Mouse (Mus musculus): ENCODE results near the gene Fam71b. TPM values are rescaled to one million over a fixed set of nuclear protein-coding genes. Genes with fewer than 3 reads are reported as not detected.
A peak's percentile ranks its signal among the peaks of the same experiment; 100 is the strongest.

Gene Fam71b
- polyA plus RNA-seq, 1 experiment, result 1.2 TPM

- Histone ChIP-seq H3K4me3 (ENCODE audit: extremely low read depth, insufficient read depth, insufficient read length) (no peak overlapping the region), H3K27me3 (ENCODE audit: control insufficient read depth, insufficient read depth, low read length) (no peaks in the 10 kb centered on the region), H3K27ac (ENCODE audit: insufficient read depth, low read length) (no peak overlapping the region), H3K36me3 (ENCODE audit: control insufficient read depth, insufficient read depth, low read length) (peaks cover 3% of the 10 kb centered on the region; the same call in 1 of the 2 replicates), H3K4me1 (ENCODE audit: control insufficient read depth, insufficient read depth, insufficient read length) (peaks cover 12% of the 10 kb centered on the region; the same call in 1 of the 2 replicates)
- DNase-seq (ENCODE audit: low read depth in 1 of 2, low spot score in 2 of 2), result no peak
- TF ChIP-seq CTCF (IDR thresholded peaks at IDR 0.05; ENCODE audit: extremely low read depth, insufficient read depth, insufficient read length, insufficient replicate concordance) (no peak), POLR2A (IDR thresholded peaks at IDR 0.05; ENCODE audit: low read depth, low read length) (no peak)
- WGBS, result 51% methylated on average over 6 of the region's 6 CpGs
Measured at GRCm38 (mm10) chr11:46446150-46446549, 49.8 kb downstream of the Fam71b start.

- peaks cover 1% of the 10 kb centered on the region; the same call in 1 of the 2 replicates for H3K36me3 ChIP-seq (ENCODE audit: control insufficient read depth, insufficient read depth, low read length)
- peak in 1 of 2 experiments; percentile 52 for DNase-seq (ENCODE audit: low read depth in 1 of 2, low spot score in 2 of 2)
- H3K27me3 ChIP-seq (ENCODE audit: control insufficient read depth, insufficient read depth, low read length), result no peaks in the 10 kb centered on the region
- 9% methylated on average over 13 of the region's 13 CpGs for WGBS
- peak overlapping the region; percentile 74 for H3K27ac ChIP-seq (ENCODE audit: insufficient read depth, low read length)
- TF ChIP-seq CTCF (IDR thresholded peaks at IDR 0.05; ENCODE audit: extremely low read depth, insufficient read depth, insufficient read length, insufficient replicate concordance) (no peak), POLR2A (IDR thresholded peaks at IDR 0.05; ENCODE audit: low read depth, low read length) (no peak; the same call in 1 of the 2 replicates)
- peaks cover 12% of the 10 kb centered on the region; the same call in 1 of the 2 replicates for H3K4me1 ChIP-seq (ENCODE audit: control insufficient read depth, insufficient read depth, insufficient read length)
- H3K4me3 ChIP-seq (ENCODE audit: extremely low read depth, insufficient read depth, insufficient read length), result peak overlapping the region; percentile 28; the same call in 1 of the 2 replicates
Measured at GRCm38 (mm10) chr11:46447644-46448484, 51.5 kb downstream of the Fam71b start.

DNA sequence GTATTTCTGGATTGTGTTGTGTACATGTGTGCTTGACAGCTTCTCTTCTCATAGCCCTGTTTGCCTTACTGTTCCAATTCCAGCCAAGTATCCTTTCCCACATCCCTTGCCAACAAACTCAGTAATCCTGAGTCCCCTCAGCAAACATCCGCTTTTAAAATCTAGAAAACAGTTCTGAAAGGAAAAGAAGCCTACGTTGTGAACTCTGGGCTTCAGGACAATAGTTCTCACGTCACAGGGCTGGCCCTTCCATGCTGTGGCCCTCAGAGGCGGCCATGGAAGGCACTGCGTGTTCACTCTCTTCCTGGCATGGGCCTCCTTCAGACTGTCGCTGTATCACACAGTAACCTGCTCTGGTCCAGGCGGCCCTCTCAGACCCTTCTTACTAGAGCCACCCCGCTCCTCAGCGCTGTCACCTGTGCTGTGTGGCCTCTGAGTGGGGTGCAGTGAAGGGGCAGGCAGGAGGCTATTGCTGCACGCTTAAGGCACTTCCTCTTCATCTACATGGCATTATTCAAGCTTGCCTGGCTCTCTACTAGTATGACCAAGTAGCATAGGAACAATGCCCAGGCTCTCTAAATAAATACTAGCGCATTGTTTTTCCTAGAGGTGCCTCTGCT is 53.2 kb downstream of the Fam71b start:
- TF ChIP-seq CTCF (IDR thresholded peaks at IDR 0.05; ENCODE audit: extremely low read depth, insufficient read depth, insufficient read length, insufficient replicate concordance) (no peak), POLR2A (IDR thresholded peaks at IDR 0.05; ENCODE audit: low read depth, low read length) (no peak)
- Histone ChIP-seq H3K27me3 (ENCODE audit: control insufficient read depth, insufficient read depth, low read length) (no peaks in the 10 kb centered on the region), H3K36me3 (ENCODE audit: control insufficient read depth, insufficient read depth, low read length) (no peaks in the 10 kb centered on the region), H3K4me3 (ENCODE audit: extremely low read depth, insufficient read depth, insufficient read length) (no peak overlapping the region), H3K27ac (ENCODE audit: insufficient read depth, low read length) (no peak overlapping the region), H3K4me1 (ENCODE audit: control insufficient read depth, insufficient read depth, insufficient read length) (peaks cover 14% of the 10 kb centered on the region; the same call in 1 of the 2 replicates)
- no peak for DNase-seq (ENCODE audit: low read depth in 1 of 2, low spot score in 2 of 2)
- 56% methylated on average over 11 of the region's 11 CpGs for WGBS

DNA sequence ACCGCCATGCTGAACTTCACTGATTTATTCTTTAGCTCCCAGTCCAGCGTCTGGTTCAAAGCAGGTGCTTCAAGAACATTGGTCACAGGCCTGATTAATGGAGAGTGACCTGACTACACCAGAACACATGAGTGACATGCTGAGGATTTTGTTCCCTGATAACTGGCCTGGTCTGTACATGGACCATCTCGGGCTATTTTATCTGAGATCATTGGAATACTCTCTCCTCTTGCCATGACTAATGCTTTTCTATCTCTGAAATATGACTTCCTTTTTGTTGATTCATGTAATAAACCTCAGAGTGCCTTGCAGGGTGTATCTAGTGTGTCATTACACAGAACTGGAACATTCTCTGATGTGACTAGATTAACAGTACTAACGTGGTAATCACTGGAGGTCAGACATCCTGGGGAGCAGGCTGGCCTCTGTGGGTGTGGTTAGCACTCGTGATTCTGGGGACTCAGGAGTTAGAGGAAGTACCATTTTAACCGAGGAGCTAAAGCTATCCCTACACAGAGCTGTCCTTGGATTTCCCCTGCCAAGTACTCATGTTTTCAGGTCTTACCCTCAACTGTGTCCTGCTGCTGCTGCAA is 58.2 kb downstream of the Fam71b start, which contains the start of gene Havcr2:
Gene Havcr2 (plus strand): TSS at position 483 of the 593 bp plus-strand sequence.
- no peak for DNase-seq (ENCODE audit: low read depth in 1 of 2, low spot score in 2 of 2)
- WGBS, result 41% methylated on average over 6 of the region's 6 CpGs
- H3K27ac ChIP-seq (ENCODE audit: insufficient read depth, low read length), result no peak within 1 kb of the TSS
- no peaks in the 10 kb centered on the region for H3K27me3 ChIP-seq (ENCODE audit: control insufficient read depth, insufficient read depth, low read length)
- no peak for TF ChIP-seq POLR2A (IDR thresholded peaks at IDR 0.05; ENCODE audit: low read depth, low read length)
- TF ChIP-seq CTCF (IDR thresholded peaks at IDR 0.05; ENCODE audit: extremely low read depth, insufficient read depth, insufficient read length, insufficient replicate concordance), result no peak
- H3K36me3 ChIP-seq (ENCODE audit: control insufficient read depth, insufficient read depth, low read length), result no peaks in the 10 kb centered on the region
- peaks cover 7% of the 10 kb centered on the region; the same call in 1 of the 2 replicates for H3K4me1 ChIP-seq (ENCODE audit: control insufficient read depth, insufficient read depth, insufficient read length)
- H3K4me3 ChIP-seq (ENCODE audit: extremely low read depth, insufficient read depth, insufficient read length), result no peak within 1 kb of the TSS

Other genes starting within 250 kb of the Fam71b start
- gene Nipal4, start 230.1 kb upstream of the Fam71b start, polyA plus RNA-seq (2012; rRNA removed), result 0.57 and 0.90 TPM in 2 replicates
- not detected in 2 replicates for gene Fndc9, start 161.0 kb upstream of the Fam71b start, polyA plus RNA-seq (2012; rRNA removed)
- gene Cyfip2, start 83.7 kb upstream of the Fam71b start, polyA plus RNA-seq (2012; rRNA removed), result 41.4 and 43.1 TPM in 2 replicates
- 9.8 and 11.5 TPM in 2 replicates for gene Itk, start 7.0 kb upstream of the Fam71b start, polyA plus RNA-seq (2012; rRNA removed)
- gene Med7, start 40.4 kb downstream of the Fam71b start, polyA plus RNA-seq (2012; rRNA removed), result 14.7 and 21.0 TPM in 2 replicates
- 2.5 and 3.2 TPM in 2 replicates for gene Havcr2, start 58.4 kb downstream of the Fam71b start, polyA plus RNA-seq (2012; rRNA removed)
- not detected in 2 replicates for gene Gm12169, start 127.7 kb downstream of the Fam71b start, polyA plus RNA-seq (2012; rRNA removed)
- gene BC053393, start 175.0 kb downstream of the Fam71b start, polyA plus RNA-seq (2012; rRNA removed), result not detected in 2 replicates
- gene Dppa1, start 232.7 kb downstream of the Fam71b start, polyA plus RNA-seq (2012; rRNA removed), result not detected in 2 replicates